Mouse (Mus musculus) bone marrow macrophage, adult 2 months (primary cell): Measurements from ENCODE around the gene Htr6. TPM values are rescaled to one million over a fixed set of nuclear protein-coding genes. Genes with fewer than 3 reads are reported as not detected.

Experiments used
- H3K27ac ChIP-seq: 2 replicates; pipeline ENCODE4 v1.5.1; 2012; ENCODE audit warnings: low read depth, low read length; ENCODE audit not compliant: insufficient read depth
- H3K4me1 ChIP-seq: 2 replicates; pipeline ENCODE4 v1.6.1; 2012; ENCODE audit warnings: low read length; ENCODE audit not compliant: control insufficient read depth, insufficient read depth
- H3K4me3 ChIP-seq: 2 replicates; pipeline ENCODE4 v1.5.1; 2012; ENCODE audit warnings: mild to moderate bottlenecking, low read length, moderate library complexity; ENCODE audit not compliant: insufficient read depth
- CTCF ChIP-seq: IDR thresholded peaks from 2 replicates; pipeline ENCODE4 v1.5.1; 2012; ENCODE audit warnings: low read depth, mild to moderate bottlenecking, low read length, moderate library complexity
- POLR2A ChIP-seq: IDR thresholded peaks from 2 replicates; pipeline ENCODE4 v1.6.1; 2012; ENCODE audit warnings: mild to moderate bottlenecking, low read depth, low read length, borderline replicate concordance
- polyA plus RNA-seq: library from polyadenylated mRNA; stranded (reverse); fragments of >200 nt; gene quantifications from 2 replicates; pipeline ENCODE4 v1.2.4, GENCODE M21; 2012; ENCODE audit not compliant: missing spikeins, insufficient read depth, insufficient read length

Gene Htr6
- polyA plus RNA-seq, 1 experiment: not detected

DNA sequence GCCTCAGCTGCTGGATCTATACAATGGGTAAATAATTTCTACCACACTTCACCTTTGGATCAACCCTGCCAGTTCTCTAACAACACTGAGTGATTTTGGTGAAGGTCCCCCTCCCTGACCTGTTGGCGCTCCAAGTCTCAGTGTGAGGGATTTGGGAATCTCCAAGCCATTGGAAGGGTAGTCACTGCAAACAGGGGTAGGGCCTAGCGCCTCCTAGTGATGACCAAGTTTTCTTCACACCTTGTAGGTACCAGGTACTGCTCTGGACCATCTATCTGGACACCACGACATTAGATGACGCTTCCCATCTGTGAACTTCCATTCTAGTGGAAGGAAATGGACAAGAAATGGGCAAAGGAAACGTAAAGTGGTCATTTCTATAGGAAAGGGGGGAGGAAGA lies 545 bp upstream of the Htr6 start:
- no peak overlapping the region for H3K4me3 ChIP-seq

DNA sequence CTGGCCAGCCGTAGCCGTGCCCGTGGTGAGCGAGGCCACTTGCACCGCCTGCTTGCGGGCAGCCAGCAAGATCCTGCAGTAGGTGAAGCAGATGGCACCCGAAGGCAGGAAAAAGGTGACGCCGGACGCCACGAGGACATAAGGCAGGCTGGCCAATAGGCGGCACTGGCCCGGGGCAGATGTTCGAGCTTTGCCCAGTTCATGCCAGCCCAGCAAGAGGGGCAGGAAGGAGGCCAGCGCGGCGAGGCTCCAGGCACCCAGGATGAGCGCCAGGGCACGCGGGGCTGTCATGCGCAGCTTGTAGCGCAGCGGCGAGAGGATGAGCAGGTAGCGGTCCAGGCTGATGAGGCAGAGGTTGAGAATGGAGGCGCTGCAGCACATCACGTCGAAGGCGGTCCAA lies 1.3 kb downstream of the Htr6 start:
- H3K4me1 ChIP-seq: no peaks in the 10 kb centered on the region
- TF ChIP-seq POLR2A: no peak
- TF ChIP-seq CTCF: no peak
- H3K4me3 ChIP-seq: no peak overlapping the region
- no peak overlapping the region for H3K27ac ChIP-seq

More for the DNA sequence above, 545 bp upstream of the Htr6 start:
- no peaks in the 10 kb centered on the region for H3K4me1 ChIP-seq
- TF ChIP-seq CTCF: no peak
- no peak for TF ChIP-seq POLR2A
- H3K27ac ChIP-seq: no peak overlapping the region

DNA sequence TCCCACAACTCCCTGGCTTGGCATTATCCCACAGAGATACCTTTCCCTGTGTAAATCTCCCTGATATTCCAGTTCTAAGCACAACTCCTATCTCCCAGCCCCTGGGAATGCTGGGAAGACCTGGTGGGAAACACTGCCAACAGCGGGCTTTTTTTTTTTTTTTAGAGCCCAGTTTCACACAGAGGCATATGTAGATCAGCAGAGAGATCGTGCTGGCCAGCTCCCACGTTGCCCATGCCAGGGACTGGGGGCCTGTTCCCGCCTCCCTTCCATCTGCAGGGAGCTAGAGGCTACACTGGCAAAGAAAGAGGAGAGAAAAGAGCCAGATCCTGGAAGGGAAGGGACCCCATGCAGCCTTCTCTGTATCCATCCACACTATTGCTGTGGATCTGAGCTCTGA lies 7.1 kb downstream of the Htr6 start:
- TF ChIP-seq CTCF (no peak), POLR2A (no peak)
- Histone ChIP-seq H3K4me3 (no peak overlapping the region), H3K4me1 (no peaks in the 10 kb centered on the region), H3K27ac (no peak overlapping the region)

DNA sequence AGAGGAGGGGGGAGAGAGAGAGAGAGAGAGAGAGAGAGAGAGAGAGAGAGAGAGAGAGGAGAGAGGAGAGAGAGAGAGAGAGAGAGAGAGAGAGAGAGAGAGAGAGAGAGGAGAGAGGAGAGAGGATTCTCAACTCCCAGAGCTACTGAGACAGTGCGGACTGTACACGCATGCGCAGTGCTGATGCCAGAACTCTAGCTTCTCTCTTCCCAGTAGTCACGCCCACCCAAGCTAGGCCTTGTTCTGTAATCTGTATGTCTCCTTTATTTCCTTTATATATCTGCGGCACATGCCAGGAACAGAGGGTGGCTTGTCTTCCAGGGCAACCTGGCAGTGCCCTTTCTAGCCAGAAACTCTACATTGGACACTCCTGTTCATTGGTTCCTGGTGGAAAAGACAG lies 10.5 kb downstream of the Htr6 start:
- Histone ChIP-seq H3K4me1 (no peaks in the 10 kb centered on the region), H3K27ac (no peak overlapping the region), H3K4me3 (no peak overlapping the region)
- no peak for TF ChIP-seq POLR2A
- no peak for TF ChIP-seq CTCF

DNA sequence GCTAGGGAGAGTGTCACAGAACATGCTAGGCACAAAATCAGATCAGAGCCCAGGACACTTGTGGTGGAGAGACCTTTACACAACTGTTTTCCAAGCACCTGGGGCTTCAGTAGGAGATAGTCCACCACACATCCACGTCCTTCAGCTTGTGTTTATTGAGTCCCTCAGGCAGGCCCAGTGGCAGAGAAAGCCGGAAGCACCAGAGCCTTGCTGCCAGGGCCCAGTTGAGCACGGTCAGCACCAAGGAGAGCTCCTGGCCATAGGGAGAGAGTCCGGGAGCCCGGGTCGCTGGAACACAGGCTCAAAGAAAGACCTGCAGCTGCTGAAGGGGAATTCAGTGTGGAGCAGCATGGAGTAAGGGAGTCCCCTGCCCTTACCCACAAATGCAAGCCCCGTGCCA lies 15.8 kb downstream of the Htr6 start:
- Histone ChIP-seq H3K27ac (no peak overlapping the region), H3K4me3 (no peak overlapping the region), H3K4me1 (no peaks in the 10 kb centered on the region)
- TF ChIP-seq CTCF (no peak), POLR2A (no peak)

DNA sequence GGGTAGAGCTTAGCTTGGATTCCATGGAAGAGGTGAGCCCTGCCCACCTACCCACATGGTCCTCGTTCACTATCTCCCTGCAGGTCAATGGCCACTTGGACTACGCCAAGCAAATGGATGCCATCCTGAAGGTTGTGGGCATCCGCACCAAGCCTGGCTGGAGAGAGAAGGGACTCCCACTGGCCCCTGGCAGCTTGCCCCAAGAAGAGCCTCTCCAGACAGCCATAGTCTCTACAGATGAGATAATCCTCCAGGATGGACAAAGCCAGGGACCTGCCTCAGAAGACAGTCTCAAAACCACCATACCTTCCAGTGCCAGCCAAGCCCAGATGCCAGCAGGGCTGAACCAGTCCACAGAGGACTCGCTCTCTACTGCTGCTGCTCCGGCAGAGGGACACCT lies 17.3 kb downstream of the Htr6 start:
- TF ChIP-seq CTCF (no peak), POLR2A (no peak)

DNA sequence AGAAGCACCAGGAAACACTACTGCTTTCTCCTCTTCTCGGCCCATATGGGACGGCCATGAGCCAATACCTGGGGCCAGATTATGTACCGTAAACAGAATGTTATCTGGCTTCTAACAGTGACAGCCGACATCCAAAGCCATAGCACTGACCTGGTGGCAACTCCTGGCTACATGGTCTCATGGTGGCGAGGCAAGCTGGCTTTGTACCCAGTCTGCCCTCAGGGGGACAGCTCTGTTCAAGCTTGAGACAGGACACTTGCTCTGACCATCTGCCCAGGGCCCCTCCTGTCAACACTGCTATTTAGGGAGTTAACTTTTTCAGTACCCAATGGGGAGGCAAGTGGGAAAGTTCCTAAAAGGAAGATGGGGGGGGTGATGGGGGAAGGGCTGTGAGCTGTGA lies 18.1 kb downstream of the Htr6 start:
- H3K27ac ChIP-seq: no peak overlapping the region
- H3K4me1 ChIP-seq: no peaks in the 10 kb centered on the region
- TF ChIP-seq POLR2A (no peak), CTCF (no peak)
- H3K4me3 ChIP-seq: no peak overlapping the region

More for the DNA sequence above, 17.3 kb downstream of the Htr6 start:
- Histone ChIP-seq H3K4me3 (no peak overlapping the region), H3K4me1 (no peaks in the 10 kb centered on the region), H3K27ac (no peak overlapping the region)

DNA sequence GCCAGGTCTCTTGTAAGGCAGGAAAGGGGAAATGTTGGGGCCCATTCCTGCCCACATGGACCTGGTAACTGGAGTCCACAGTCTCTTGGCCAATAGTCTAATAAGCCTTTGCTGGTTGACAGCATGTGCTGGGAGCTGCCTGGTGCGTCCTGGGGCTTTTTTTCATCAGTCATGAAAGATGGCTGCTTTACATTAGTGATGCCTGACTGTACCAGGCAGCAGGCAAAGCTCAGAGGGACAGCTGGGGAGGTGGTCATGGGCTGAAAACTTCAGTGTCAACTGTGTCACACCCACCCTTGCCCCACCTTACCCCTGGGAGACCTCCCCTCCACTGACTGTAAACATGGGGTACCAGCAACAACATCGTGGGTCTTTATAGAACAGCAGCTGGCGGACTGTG lies 19.6 kb downstream of the Htr6 start:
- no peak overlapping the region for H3K27ac ChIP-seq
- no peak overlapping the region for H3K4me3 ChIP-seq
- H3K4me1 ChIP-seq: 0 out of 2 replicates have a peak, but pooled peaks cover 2% of the 10 kb centered on the region
- TF ChIP-seq CTCF (no peak), POLR2A (no peak)

DNA sequence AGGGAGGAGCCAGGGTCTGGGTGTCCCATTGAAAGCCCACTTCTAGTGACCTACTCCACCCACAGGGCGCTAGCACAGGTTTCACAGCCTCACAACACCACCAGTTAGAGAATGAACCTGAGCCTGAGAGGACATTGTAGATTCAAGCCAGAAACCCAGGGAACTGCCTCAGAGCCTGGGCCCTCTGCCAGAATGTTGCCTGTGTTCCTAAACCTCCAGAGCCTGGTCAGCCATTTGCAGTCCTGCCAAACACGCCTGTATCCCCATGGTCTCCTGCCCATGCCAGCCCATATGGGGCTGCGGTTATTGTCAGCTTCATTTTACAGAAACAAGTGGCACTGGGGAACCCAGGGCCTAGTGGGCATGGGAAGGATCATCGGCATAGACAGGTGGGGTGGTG lies 20.0 kb downstream of the Htr6 start:
- no peak overlapping the region for H3K27ac ChIP-seq
- H3K4me3 ChIP-seq: no peak overlapping the region
- TF ChIP-seq POLR2A (no peak), CTCF (no peak)
- 0 out of 2 replicates have a peak, but pooled peaks cover 2% of the 10 kb centered on the region for H3K4me1 ChIP-seq

DNA sequence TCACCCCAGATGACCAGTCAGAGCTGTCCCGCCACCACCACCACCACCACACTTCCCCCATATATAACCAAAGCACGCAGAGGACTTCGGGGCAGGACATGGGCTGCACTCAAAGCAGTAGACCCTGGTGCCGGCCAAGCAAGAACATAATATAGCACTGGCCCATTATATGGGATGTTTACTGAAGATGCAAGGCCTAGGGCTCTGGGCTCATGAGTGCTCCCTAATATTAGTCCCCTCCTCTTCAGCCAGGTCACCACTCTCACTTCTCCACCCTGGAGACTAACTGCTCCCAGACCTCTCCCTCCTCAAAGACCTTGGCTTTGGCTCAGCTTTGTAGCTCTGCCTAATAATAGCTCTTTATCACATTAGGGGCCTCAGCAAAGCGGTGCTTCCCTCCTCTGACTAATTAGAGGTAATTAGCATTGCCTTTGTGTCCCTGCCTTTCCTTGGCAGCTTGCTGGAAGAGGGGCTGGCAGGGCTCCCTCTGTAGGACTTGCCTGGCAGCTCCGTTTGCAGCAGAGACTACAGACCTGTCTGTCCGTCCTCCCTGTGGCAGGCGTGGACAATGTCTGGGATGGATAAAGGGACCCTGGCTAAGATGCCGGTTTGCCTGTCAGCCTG lies 21.0 kb downstream of the Htr6 start:
- H3K4me1 ChIP-seq: 0 out of 2 replicates have a peak, but pooled peaks cover 2% of the 10 kb centered on the region
- no peak overlapping the region for H3K27ac ChIP-seq
- TF ChIP-seq POLR2A (no peak), CTCF (no peak)
- H3K4me3 ChIP-seq: no peak overlapping the region
